Mouse (Mus musculus) telencephalon, adult 2 months (tissue): ENCODE data around the gene Tmtc4.

Source experiments
- DNase-seq: peaks from one replicate; pipeline ENCODE4 v3.0.0-alpha.2; 2011; ENCODE audit warnings: low read depth, low spot score

Tmtc4 gene

GRCm38 (mm10) chr14:122875056-122875455, 108.8 kb downstream of the Tmtc4 start:
- DNase-seq: no peak

GRCm38 (mm10) chr14:122872612-122873011, 111.2 kb downstream of the Tmtc4 start:
- DNase-seq: no peak

- DNase-seq: no peak
Observed at GRCm38 (mm10) chr14:122871841-122872580, 111.8 kb downstream of the Tmtc4 start.

- DNase-seq: no peak
Observed at GRCm38 (mm10) chr14:122869831-122870230, 114.0 kb downstream of the Tmtc4 start.
